Mouse (Mus musculus): ENCODE measurements around the gene Map3k5. TPM values are rescaled to one million over a fixed set of nuclear protein-coding genes. Genes with fewer than 3 reads are reported as not detected.
A peak's percentile ranks its signal among the peaks of the same experiment; 100 is the strongest.

Gene Map3k5
- polyA plus RNA-seq (2014; fragmentation: Nextera tagmentation; extraction: Ambion mirVana) = 2.5 and 2.6 TPM in 2 replicates

- ATAC-seq (ENCODE audit: low read depth) = peak; percentile 71
- Histone ChIP-seq H3K27me3 (replicated peaks; ENCODE audit: control insufficient read depth, insufficient read depth, low read length) (no peaks in the 10 kb centered on the region; the same call in 1 of the 2 replicates), H3K4me2 (ENCODE audit: low read depth, low read length) (peak within 1 kb of the TSS; percentile 81), H3K9me3 (ENCODE audit: control insufficient read depth, low read length) (no peaks in the 10 kb centered on the region), H3K4me1 (ENCODE audit: control insufficient read depth, insufficient read depth, low read length) (peaks cover 16% of the 10 kb centered on the region), H3K9ac (ENCODE audit: low read depth, low read length) (peak within 1 kb of the TSS; percentile 72), H3K27ac (replicated peaks; ENCODE audit: low read depth, low read length) (peak within 1 kb of the TSS; percentile 72), H3K4me3 (ENCODE audit: low read depth, low read length) (peak within 1 kb of the TSS; percentile 77), H3K36me3 (ENCODE audit: control insufficient read depth, insufficient read depth, low read length) (no peaks in the 10 kb centered on the region)
- no peak for DNase-seq (ENCODE audit: low spot score)
- WGBS = under 1% methylated on average over 25 of the region's 95 CpGs
Observed at GRCm38 (mm10) chr10:19934384-19935294, at the start of gene Map3k5. Gene Map3k5, plus strand, starts transcription at chr10:19934472.

DNA sequence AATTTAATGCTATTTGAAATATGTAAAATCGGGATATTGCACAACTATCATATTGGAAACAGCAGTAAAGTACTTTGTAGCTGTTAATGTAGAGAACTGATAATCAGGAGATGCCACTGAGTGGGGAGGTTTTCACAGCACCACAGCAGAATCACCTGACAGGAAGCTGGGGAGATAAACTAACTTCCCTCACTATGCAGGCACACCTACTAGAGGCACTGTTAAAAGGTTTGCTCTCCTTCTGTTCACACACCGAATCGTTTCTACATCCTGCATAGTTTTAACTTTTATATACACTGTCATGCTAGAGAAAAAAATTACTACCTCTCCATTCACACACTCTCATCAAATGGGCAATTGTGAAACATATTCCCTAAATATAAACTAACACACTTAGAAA lies 48.0 kb upstream of the Map3k5 start:
- Histone ChIP-seq H3K36me3 (ENCODE audit: control insufficient read depth, insufficient read depth, low read length) (0 out of 2 replicates have a peak, but pooled peaks cover 11% of the 10 kb centered on the region), H3K4me2 (ENCODE audit: low read depth, low read length) (no peak overlapping the region), H3K9ac (ENCODE audit: low read depth, low read length) (no peak overlapping the region), H3K27me3 (replicated peaks; ENCODE audit: control insufficient read depth, insufficient read depth, low read length) (no peaks in the 10 kb centered on the region), H3K27ac (replicated peaks; ENCODE audit: low read depth, low read length) (no peak overlapping the region), H3K9me3 (ENCODE audit: control insufficient read depth, low read length) (no peaks in the 10 kb centered on the region), H3K4me3 (ENCODE audit: low read depth, low read length) (no peak overlapping the region), H3K4me1 (ENCODE audit: control insufficient read depth, insufficient read depth, low read length) (no peaks in the 10 kb centered on the region)
- ATAC-seq (ENCODE audit: low read depth) = no peak
- no peak for DNase-seq (ENCODE audit: low spot score)
- 90% methylated on average over 3 of the region's 3 CpGs for WGBS

DNA sequence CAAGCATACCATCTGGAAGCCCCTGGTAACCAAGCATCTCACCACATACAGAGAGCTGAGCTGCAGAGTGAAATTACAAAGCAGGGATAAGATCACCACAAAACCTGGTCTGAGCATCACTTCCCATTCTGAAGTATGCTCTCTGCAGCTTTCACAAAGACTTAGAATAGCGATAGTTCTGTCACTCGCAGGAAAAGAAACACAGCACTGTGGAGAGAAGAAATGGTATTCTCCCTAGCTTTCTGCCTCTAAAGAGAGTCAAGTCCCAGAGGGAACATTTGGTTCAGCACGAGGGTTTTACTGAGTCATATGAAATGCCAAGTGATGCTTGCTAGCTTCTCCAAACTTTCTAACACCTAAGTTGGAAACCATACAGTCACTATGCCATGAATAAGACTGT lies 44.4 kb upstream of the Map3k5 start:
- WGBS = 87% methylated on average over 3 of the region's 3 CpGs
- H3K4me2 ChIP-seq (ENCODE audit: low read depth, low read length) = no peak overlapping the region
- H3K27ac ChIP-seq (replicated peaks; ENCODE audit: low read depth, low read length) = no peak overlapping the region
- H3K27me3 ChIP-seq (replicated peaks; ENCODE audit: control insufficient read depth, insufficient read depth, low read length) = no peaks in the 10 kb centered on the region
- no peaks in the 10 kb centered on the region for H3K4me1 ChIP-seq (ENCODE audit: control insufficient read depth, insufficient read depth, low read length)
- no peak for DNase-seq (ENCODE audit: low spot score)
- H3K4me3 ChIP-seq (ENCODE audit: low read depth, low read length) = no peak overlapping the region
- ATAC-seq (ENCODE audit: low read depth) = no peak
- 0 out of 2 replicates have a peak, but pooled peaks cover 5% of the 10 kb centered on the region for H3K36me3 ChIP-seq (ENCODE audit: control insufficient read depth, insufficient read depth, low read length)
- no peaks in the 10 kb centered on the region for H3K9me3 ChIP-seq (ENCODE audit: control insufficient read depth, low read length)
- H3K9ac ChIP-seq (ENCODE audit: low read depth, low read length) = no peak overlapping the region

GRCm38 (mm10) chr10:19891686-19892085 lies 42.6 kb upstream of the Map3k5 start:
- Histone ChIP-seq H3K4me1 (ENCODE audit: control insufficient read depth, insufficient read depth, low read length) (no peaks in the 10 kb centered on the region), H3K36me3 (ENCODE audit: control insufficient read depth, insufficient read depth, low read length) (0 out of 2 replicates have a peak, but pooled peaks cover 5% of the 10 kb centered on the region), H3K4me2 (ENCODE audit: low read depth, low read length) (no peak overlapping the region), H3K9ac (ENCODE audit: low read depth, low read length) (no peak overlapping the region), H3K27ac (replicated peaks; ENCODE audit: low read depth, low read length) (no peak overlapping the region), H3K4me3 (ENCODE audit: low read depth, low read length) (no peak overlapping the region), H3K27me3 (replicated peaks; ENCODE audit: control insufficient read depth, insufficient read depth, low read length) (no peaks in the 10 kb centered on the region), H3K9me3 (ENCODE audit: control insufficient read depth, low read length) (no peaks in the 10 kb centered on the region)
- WGBS = 36% methylated on average over 3 of the region's 3 CpGs
- DNase-seq (ENCODE audit: low spot score) (peak; percentile 30), ATAC-seq (ENCODE audit: low read depth) (no peak)

DNA sequence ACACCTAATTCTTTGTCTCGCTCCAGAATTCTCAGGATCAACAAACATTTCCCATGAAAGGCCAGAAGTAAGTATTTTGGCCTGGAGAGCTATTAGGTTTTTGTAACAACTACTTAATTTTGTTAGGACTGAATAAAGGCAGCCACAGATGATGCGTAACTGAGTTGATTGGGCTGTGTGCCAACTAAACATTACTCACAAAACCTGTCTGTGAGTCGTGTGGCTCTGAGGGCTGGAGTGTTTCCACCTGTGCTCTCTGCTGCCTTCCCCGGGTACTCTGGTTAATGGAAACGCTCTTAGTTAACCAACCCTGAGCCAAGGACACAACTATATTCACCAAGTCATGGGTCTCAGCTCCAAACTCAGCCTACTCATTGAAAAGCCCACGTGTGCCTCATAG lies 41.1 kb upstream of the Map3k5 start:
- Histone ChIP-seq H3K4me3 (ENCODE audit: low read depth, low read length) (no peak overlapping the region), H3K9ac (ENCODE audit: low read depth, low read length) (no peak overlapping the region), H3K36me3 (ENCODE audit: control insufficient read depth, insufficient read depth, low read length) (0 out of 2 replicates have a peak, but pooled peaks cover 5% of the 10 kb centered on the region), H3K9me3 (ENCODE audit: control insufficient read depth, low read length) (no peaks in the 10 kb centered on the region), H3K4me1 (ENCODE audit: control insufficient read depth, insufficient read depth, low read length) (no peaks in the 10 kb centered on the region), H3K27ac (replicated peaks; ENCODE audit: low read depth, low read length) (no peak overlapping the region), H3K27me3 (replicated peaks; ENCODE audit: control insufficient read depth, insufficient read depth, low read length) (no peaks in the 10 kb centered on the region), H3K4me2 (ENCODE audit: low read depth, low read length) (no peak overlapping the region)
- ATAC-seq (ENCODE audit: low read depth) (no peak; the same call in 1 of the 2 replicates), DNase-seq (ENCODE audit: low spot score) (peak; percentile 55)
- 62% methylated on average over 6 of the region's 6 CpGs for WGBS

- DNase-seq (ENCODE audit: low spot score) (peak; percentile 75), ATAC-seq (ENCODE audit: low read depth) (no peak)
- Histone ChIP-seq H3K27ac (replicated peaks; ENCODE audit: low read depth, low read length) (no peak overlapping the region), H3K4me1 (ENCODE audit: control insufficient read depth, insufficient read depth, low read length) (no peaks in the 10 kb centered on the region), H3K9ac (ENCODE audit: low read depth, low read length) (no peak overlapping the region), H3K36me3 (ENCODE audit: control insufficient read depth, insufficient read depth, low read length) (0 out of 2 replicates have a peak, but pooled peaks cover 1% of the 10 kb centered on the region), H3K9me3 (ENCODE audit: control insufficient read depth, low read length) (no peaks in the 10 kb centered on the region), H3K4me3 (ENCODE audit: low read depth, low read length) (no peak overlapping the region), H3K4me2 (ENCODE audit: low read depth, low read length) (no peak overlapping the region), H3K27me3 (replicated peaks; ENCODE audit: control insufficient read depth, insufficient read depth, low read length) (no peaks in the 10 kb centered on the region)
- WGBS = 15% methylated on average over 4 of the region's 4 CpGs
Observed at GRCm38 (mm10) chr10:19893976-19894375, 40.3 kb upstream of the Map3k5 start.

DNA sequence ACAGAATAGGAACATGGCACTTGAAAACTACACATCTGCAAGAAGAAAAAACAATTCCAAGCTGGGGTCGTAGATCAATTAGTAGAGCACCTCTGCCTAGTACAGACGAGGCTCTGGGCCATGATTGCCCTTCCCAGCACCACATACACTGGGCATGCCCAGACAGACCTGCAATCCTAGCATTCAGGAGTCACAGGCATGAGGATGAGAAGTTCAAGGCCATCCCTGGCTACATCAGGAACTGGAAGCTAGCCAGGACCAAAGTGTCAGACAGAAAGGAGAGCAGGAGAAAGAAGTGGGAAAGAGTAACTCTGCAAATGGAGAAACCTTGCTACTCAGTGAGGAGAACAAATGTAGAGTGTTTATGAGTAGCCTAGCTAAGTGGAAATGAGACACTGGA lies 34.1 kb upstream of the Map3k5 start:
- DNase-seq (ENCODE audit: low spot score) = no peak
- no peak overlapping the region for H3K27ac ChIP-seq (replicated peaks; ENCODE audit: low read depth, low read length)
- no peak overlapping the region for H3K9ac ChIP-seq (ENCODE audit: low read depth, low read length)
- 66% methylated on average over 2 of the region's 2 CpGs for WGBS
- H3K4me2 ChIP-seq (ENCODE audit: low read depth, low read length) = no peak overlapping the region
- no peaks in the 10 kb centered on the region for H3K27me3 ChIP-seq (replicated peaks; ENCODE audit: control insufficient read depth, insufficient read depth, low read length)
- H3K36me3 ChIP-seq (ENCODE audit: control insufficient read depth, insufficient read depth, low read length) = peaks cover 7% of the 10 kb centered on the region; the same call in 1 of the 2 replicates
- no peak for ATAC-seq (ENCODE audit: low read depth)
- H3K9me3 ChIP-seq (ENCODE audit: control insufficient read depth, low read length) = no peaks in the 10 kb centered on the region
- H3K4me3 ChIP-seq (ENCODE audit: low read depth, low read length) = no peak overlapping the region
- H3K4me1 ChIP-seq (ENCODE audit: control insufficient read depth, insufficient read depth, low read length) = no peaks in the 10 kb centered on the region

DNA sequence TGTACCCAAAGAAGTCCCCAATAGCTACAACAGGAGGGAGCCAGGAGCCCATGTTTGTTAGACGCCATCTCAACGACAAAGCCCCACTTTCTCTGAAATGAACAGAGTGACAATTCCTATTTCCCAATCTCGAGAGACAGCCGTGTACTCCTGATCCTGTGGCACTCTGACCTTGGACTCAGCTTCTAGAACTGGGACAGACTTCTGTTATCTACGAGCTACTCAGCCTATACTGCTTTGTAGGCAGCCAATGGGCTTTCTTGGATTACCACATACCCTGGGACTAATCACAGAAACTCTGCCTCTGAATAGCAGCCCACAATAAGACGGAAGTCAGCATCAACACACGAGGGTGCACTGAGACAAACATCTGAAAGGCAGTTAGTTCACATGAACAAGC lies 32.3 kb upstream of the Map3k5 start:
- DNase-seq (ENCODE audit: low spot score) (no peak), ATAC-seq (ENCODE audit: low read depth) (no peak)
- no peaks in the 10 kb centered on the region for H3K9me3 ChIP-seq (ENCODE audit: control insufficient read depth, low read length)
- H3K4me1 ChIP-seq (ENCODE audit: control insufficient read depth, insufficient read depth, low read length) = no peaks in the 10 kb centered on the region
- H3K27me3 ChIP-seq (replicated peaks; ENCODE audit: control insufficient read depth, insufficient read depth, low read length) = no peaks in the 10 kb centered on the region
- no peak overlapping the region for H3K4me2 ChIP-seq (ENCODE audit: low read depth, low read length)
- WGBS = 80% methylated on average over 7 of the region's 7 CpGs
- no peak overlapping the region for H3K4me3 ChIP-seq (ENCODE audit: low read depth, low read length)
- H3K9ac ChIP-seq (ENCODE audit: low read depth, low read length) = no peak overlapping the region
- no peak overlapping the region for H3K27ac ChIP-seq (replicated peaks; ENCODE audit: low read depth, low read length)
- peaks cover 7% of the 10 kb centered on the region; the same call in 1 of the 2 replicates for H3K36me3 ChIP-seq (ENCODE audit: control insufficient read depth, insufficient read depth, low read length)
